Mouse (Mus musculus) lung, postnatal 0 days (tissue): ENCODE results near the gene Pcnx. TPM values are rescaled to one million over a fixed set of nuclear protein-coding genes. Genes with fewer than 3 reads are reported as not detected.

Experiments used
- ATAC-seq: fragments of 200-750 bp; cut with Nextera tagmentation; 2 replicates; pipeline ENCODE4 v1.8.0; 2017; ENCODE audit warnings: moderate library complexity
- DNase-seq: peaks from one replicate; pipeline ENCODE4 v3.0.0-alpha.2; 2016; ENCODE audit warnings: low spot score
- H3K27ac ChIP-seq: fragments of 300-500 bp; sonication (generic); 2 replicates; pipeline ENCODE4 v1.5.1; 2014; ENCODE audit warnings: antibody characterized with exemption, mild to moderate bottlenecking, low read length, mixed read lengths
- H3K27me3 ChIP-seq: fragments of 300-500 bp; sonication (generic); replicated peaks from 2 replicates; pipeline ENCODE4 v1.6.1; 2014; ENCODE audit warnings: low read length, mixed read lengths; ENCODE audit not compliant: insufficient read depth
- H3K36me3 ChIP-seq: fragments of 300-500 bp; sonication (generic); 2 replicates; pipeline ENCODE4 v1.6.1; 2014; ENCODE audit warnings: low read length, mixed read lengths; ENCODE audit not compliant: insufficient read depth
- H3K4me1 ChIP-seq: fragments of 300-500 bp; sonication (generic); 2 replicates; pipeline ENCODE4 v1.6.1; 2014; ENCODE audit warnings: antibody characterized with exemption, low read depth, low read length, mixed read lengths; ENCODE audit not compliant: insufficient read depth
- H3K4me2 ChIP-seq: fragments of 300-500 bp; sonication (generic); replicated peaks from 2 replicates; pipeline ENCODE4 v1.6.1; 2014; ENCODE audit warnings: low read depth, mild to moderate bottlenecking, low read length, moderate library complexity, mixed read lengths
- H3K4me3 ChIP-seq: fragments of 300-500 bp; sonication (generic); 2 replicates; pipeline ENCODE4 v1.5.1; 2014; ENCODE audit warnings: low read depth, low read length
- H3K9ac ChIP-seq: fragments of 300-500 bp; sonication (generic); replicated peaks from 2 replicates; pipeline ENCODE4 v1.6.1; 2014; ENCODE audit warnings: low read depth, mild to moderate bottlenecking
- H3K9me3 ChIP-seq: fragments of 300-500 bp; sonication (generic); 2 replicates; pipeline ENCODE4 v1.6.1; 2016; ENCODE audit warnings: low read length, mixed read lengths
- CTCF ChIP-seq: IDR thresholded peaks from 2 replicates; pipeline ENCODE4 v1.5.1; 2016; ENCODE audit warnings: antibody characterized with exemption, mild to moderate bottlenecking
- EP300 ChIP-seq: IDR thresholded peaks from 2 replicates; pipeline ENCODE4 v1.6.1; 2016; ENCODE audit warnings: antibody characterized with exemption, mild to moderate bottlenecking, control low read depth
- WGBS: fragments of 180-500 bp; shearing (Covaris S2); extraction: QIAGEN DNeasy Blood & Tissue Kit; methylation state at CpG from one replicate; pipeline ENCODE4 v1.1.7; 2014; 5-methylcytosine and 5-hydroxymethylcytosine counted together
- polyA plus RNA-seq: library from polyadenylated mRNA; unstranded; fragments of >200 nt; fragmentation: Nextera tagmentation; extraction: Ambion mirVana; gene quantifications from 2 replicates; pipeline ENCODE4 v1.2.1, GENCODE M21; 2015

The Pcnx gene
- polyA plus RNA-seq, 1 experiment from 2014 or later = 13.5 TPM

DNA sequence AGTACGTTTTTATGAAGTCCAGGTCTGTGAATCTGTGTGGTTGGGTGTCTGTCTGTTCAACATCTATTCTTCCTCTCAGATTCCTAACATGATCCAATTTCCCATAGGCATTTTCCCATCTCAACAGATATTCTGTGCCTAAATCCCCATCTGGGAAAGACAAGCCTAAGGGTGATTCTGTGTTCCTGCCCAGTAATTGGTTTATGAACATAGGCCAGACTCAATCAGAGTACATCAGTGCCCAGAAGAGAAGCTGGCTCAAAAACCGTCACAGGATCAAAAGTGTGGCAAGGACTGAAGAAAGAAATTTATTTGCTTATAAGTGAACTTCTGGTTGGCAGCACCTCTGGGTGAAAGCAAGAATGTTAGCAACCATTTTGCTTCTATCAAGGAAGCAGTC, 7.3 kb upstream of the Pcnx start:
- Histone ChIP-seq H3K27ac (peak overlapping the region; percentile 11; the same call in 1 of the 2 replicates), H3K4me3 (no peak overlapping the region), H3K36me3 (no peaks in the 10 kb centered on the region), H3K9ac (no peak overlapping the region), H3K4me1 (no peaks in the 10 kb centered on the region), H3K27me3 (no peaks in the 10 kb centered on the region), H3K9me3 (no peaks in the 10 kb centered on the region), H3K4me2 (no peak overlapping the region)
- no peak for ATAC-seq
- no peak for DNase-seq
- no peak for TF ChIP-seq EP300
- TF ChIP-seq CTCF = no peak
- WGBS = 80% methylated on average over 2 of the region's 2 CpGs

DNA sequence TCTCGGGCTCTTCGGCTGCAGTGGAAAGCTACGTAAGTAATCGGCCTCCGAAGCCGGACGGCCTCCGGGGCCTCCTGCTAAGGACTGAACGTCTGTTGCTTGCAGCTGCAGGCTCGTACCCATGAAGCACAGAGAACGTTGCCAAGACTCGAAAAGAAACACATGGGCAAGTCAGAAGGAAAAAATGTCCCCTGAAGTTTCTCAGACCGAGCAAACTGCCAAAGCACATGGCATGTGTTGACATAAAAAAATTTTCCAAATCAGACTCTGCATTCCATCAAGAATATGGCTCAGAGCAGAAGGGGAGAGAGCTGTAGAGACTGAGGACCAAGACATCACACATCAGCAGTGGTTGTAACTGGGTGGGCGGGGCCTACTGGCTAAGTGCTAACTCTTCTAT, 6.8 kb upstream of the Pcnx start:
- DNase-seq (peak; percentile 75), ATAC-seq (peak; percentile 72)
- H3K27me3 ChIP-seq = no peaks in the 10 kb centered on the region
- no peaks in the 10 kb centered on the region for H3K9me3 ChIP-seq
- no peak for TF ChIP-seq CTCF
- TF ChIP-seq EP300 = peak; percentile 26; the same call in 1 of the 2 replicates
- 60% methylated on average over 14 of the region's 14 CpGs for WGBS
- H3K4me2 ChIP-seq = no peak overlapping the region
- no peaks in the 10 kb centered on the region for H3K4me1 ChIP-seq
- no peak overlapping the region for H3K9ac ChIP-seq
- peak overlapping the region; percentile 11; the same call in 1 of the 2 replicates for H3K27ac ChIP-seq
- no peaks in the 10 kb centered on the region for H3K36me3 ChIP-seq
- H3K4me3 ChIP-seq = no peak overlapping the region

DNA sequence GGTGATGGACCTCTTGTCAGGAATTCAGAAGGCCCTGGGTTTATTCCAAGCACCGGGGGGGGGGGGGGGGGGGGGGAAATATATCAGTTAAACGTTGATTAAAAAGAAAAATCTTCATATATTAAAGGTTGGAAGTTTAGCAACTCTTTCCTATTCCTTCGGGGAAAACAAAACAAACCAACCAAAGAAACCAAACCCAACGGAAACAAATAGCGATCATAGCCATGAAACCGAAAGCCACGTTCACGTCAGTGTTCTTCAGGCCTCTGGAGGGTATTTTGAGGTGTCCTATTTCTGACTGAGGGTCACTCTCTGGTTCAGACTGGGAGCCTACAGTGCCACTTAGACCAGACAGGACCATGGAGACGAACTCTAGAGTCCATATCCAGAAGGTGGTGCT, 6.3 kb upstream of the Pcnx start:
- Histone ChIP-seq H3K4me1 (no peaks in the 10 kb centered on the region; the same call in 1 of the 2 replicates), H3K9ac (no peak overlapping the region), H3K4me3 (no peak overlapping the region), H3K27ac (no peak overlapping the region), H3K27me3 (no peaks in the 10 kb centered on the region), H3K9me3 (no peaks in the 10 kb centered on the region), H3K4me2 (no peak overlapping the region), H3K36me3 (no peaks in the 10 kb centered on the region)
- 77% methylated on average over 9 of the region's 9 CpGs for WGBS
- ATAC-seq = no peak
- no peak for DNase-seq
- no peak for TF ChIP-seq CTCF
- TF ChIP-seq EP300 = no peak

DNA sequence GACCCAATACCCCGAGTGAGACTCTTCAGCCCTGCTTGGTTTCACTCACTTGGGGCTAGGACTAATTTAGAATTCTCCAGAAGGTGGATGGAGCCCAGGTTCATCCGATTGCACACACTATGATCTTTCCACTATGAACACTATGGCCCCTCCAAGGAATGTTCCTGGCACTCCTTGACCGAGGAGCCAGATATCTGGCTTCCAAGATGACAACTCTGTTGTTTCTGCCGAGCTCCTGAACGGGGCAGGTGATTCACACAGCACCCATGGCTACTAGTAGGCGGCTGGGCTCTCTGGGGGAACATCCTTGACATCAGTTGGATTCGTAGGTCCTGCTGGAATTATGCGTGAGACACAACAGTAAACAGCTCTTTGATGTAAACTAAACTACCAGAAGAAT, 4.8 kb upstream of the Pcnx start:
- Histone ChIP-seq H3K27ac (no peak overlapping the region), H3K4me1 (no peaks in the 10 kb centered on the region; the same call in 1 of the 2 replicates), H3K9me3 (no peaks in the 10 kb centered on the region), H3K9ac (no peak overlapping the region), H3K36me3 (no peaks in the 10 kb centered on the region), H3K27me3 (no peaks in the 10 kb centered on the region), H3K4me2 (no peak overlapping the region), H3K4me3 (no peak overlapping the region)
- DNase-seq (no peak), ATAC-seq (no peak)
- 72% methylated on average over 8 of the region's 8 CpGs for WGBS
- TF ChIP-seq CTCF (no peak), EP300 (no peak)

DNA sequence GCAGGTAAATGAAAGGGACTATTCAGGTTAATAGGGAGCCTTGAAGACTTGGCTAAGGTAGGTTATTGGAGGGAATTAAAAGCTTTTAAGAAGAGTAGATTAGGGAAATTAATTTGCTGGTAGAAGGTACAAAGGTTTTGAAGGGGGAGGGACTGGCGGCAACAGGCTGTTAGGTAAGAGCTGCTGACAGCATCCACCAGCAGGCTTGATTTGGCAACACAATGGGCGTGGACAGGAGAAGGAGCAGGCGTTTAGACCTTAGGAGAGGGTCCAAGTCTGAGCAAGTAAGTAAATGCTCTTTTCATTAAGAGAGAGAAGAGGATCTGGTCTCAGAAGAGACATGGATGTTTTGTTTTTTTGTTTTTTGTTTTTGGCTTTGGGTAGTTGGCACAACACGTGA, 3.1 kb upstream of the Pcnx start:
- Histone ChIP-seq H3K4me2 (no peak overlapping the region), H3K9ac (no peak overlapping the region), H3K4me3 (no peak overlapping the region), H3K27me3 (no peaks in the 10 kb centered on the region), H3K27ac (no peak overlapping the region), H3K9me3 (no peaks in the 10 kb centered on the region), H3K4me1 (no peaks in the 10 kb centered on the region; the same call in 1 of the 2 replicates), H3K36me3 (no peaks in the 10 kb centered on the region)
- no peak for TF ChIP-seq CTCF
- TF ChIP-seq EP300 = no peak
- WGBS = 60% methylated on average over 4 of the region's 4 CpGs
- DNase-seq (peak; percentile 76), ATAC-seq (no peak)

DNA sequence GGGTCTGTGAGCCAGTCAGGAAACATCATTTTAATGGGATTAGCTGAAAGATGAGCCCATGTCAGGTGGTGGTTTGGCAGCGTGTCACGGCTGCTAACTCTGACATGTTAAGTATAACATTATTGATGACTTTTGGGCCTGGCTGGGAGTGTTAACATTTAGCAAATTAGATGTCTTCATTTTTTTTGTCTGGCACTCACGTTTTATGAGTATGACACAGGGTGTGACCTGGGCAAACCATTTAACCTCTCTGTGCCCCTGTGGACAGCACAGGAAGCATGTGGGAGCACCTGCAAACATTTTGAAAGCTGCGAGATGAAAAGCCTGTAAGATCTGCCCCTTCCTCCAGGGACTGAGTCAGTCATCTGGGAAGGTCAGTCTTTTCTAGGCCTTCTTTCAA, 2.6 kb upstream of the Pcnx start:
- H3K9me3 ChIP-seq = no peaks in the 10 kb centered on the region
- DNase-seq = no peak
- no peak for ATAC-seq
- TF ChIP-seq CTCF (no peak), EP300 (no peak)
- H3K4me1 ChIP-seq = peaks cover 5% of the 10 kb centered on the region; the same call in 1 of the 2 replicates
- no peak overlapping the region for H3K4me2 ChIP-seq
- no peaks in the 10 kb centered on the region for H3K36me3 ChIP-seq
- no peaks in the 10 kb centered on the region for H3K27me3 ChIP-seq
- 57% methylated on average over 4 of the region's 4 CpGs for WGBS
- H3K27ac ChIP-seq = no peak overlapping the region
- H3K4me3 ChIP-seq = no peak overlapping the region
- no peak overlapping the region for H3K9ac ChIP-seq

DNA sequence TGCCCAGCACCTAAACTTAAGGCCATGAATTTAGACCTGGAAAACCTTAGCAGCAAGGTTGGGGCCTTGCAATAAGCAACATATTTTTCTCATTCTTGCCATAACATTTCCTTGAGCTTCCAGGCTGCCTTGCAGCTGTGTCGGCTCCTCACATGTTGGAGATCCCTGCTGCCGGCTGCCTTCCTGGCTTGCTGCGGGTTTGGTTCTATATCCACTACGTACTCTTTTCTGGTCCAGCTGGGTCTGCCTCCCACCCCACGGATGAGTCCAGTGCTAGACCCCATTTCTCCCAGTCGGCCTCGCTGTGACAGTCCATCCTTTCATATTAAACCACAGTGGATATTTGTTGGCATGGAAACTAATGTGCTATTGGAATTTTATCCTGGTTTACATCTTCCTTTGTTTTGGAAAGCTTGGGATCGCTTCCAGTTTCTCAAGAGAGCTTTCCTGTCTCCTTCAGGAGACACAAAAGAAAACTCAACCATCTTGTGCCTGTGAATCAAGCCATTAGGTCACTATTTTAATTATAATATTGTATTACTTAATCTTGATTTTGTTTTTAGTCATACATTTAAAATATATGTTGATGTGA, 1.7 kb upstream of the Pcnx start:
- 52% methylated on average over 8 of the region's 8 CpGs for WGBS
- Histone ChIP-seq H3K9ac (no peak overlapping the region), H3K36me3 (no peaks in the 10 kb centered on the region), H3K4me1 (peaks cover 12% of the 10 kb centered on the region; the same call in 1 of the 2 replicates), H3K27me3 (no peaks in the 10 kb centered on the region), H3K9me3 (no peaks in the 10 kb centered on the region), H3K4me3 (no peak overlapping the region), H3K27ac (no peak overlapping the region), H3K4me2 (no peak overlapping the region)
- DNase-seq (peak; percentile 62), ATAC-seq (no peak)
- TF ChIP-seq EP300 = peak; percentile 73
- TF ChIP-seq CTCF = no peak
